8 mouse cellular contexts compared by ENCODE assay signal in the genomic region with DNA sequence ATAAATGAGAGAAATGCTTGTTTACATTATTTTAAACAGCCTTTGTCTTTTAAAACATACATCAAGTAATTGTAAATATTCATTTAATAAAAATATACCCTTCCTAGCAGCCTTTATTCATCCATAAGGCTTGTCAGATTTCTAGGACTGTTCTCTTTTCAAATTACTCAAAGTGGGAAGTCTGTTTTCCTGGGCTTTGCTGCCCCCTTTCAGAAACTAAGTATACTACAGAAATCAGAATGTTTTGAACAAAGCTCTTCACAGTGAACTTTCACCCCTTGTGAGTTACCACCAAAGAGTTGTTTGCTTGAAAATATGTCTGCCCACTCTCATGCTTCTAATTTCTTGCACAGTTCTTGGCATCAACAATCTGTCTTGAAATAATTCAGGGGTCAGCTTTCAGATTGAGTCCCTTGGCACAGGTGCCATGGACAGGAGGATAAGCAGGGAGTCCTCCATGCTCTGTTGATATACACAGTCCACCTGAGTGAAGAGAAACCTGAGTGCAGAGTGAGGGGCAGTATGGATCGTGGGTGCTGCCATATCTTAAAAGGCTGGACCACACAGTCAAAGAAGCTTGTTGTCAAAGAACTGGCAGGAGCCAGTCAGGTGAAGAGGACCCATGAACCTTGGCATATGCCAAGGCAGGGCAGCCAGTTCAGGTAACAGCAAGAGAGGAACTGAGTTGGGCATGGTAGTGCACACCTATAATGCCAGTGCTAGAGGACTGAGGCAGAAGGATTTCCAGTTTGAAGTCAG. TPM values are rescaled to one million over a fixed set of nuclear protein-coding genes. Genes with fewer than 3 reads are reported as not detected.
DNase-seq lines count a peak whose midpoint lies in the region; ATAC-seq lines count a peak whose summit lies in the region.

No protein-coding gene starts in this region.

- peak; percentile 24 for DNase-seq in kidney, adult 11 months
- DNase-seq in kidney, postnatal 4 days, result no peak
- DNase-seq in ES-CJ7 (ENCODE audit: low read depth, low spot score), result peak; percentile 35
- peak; percentile 63 for DNase-seq in embryo, embryonic 11 days
- peak; percentile 9 for DNase-seq in retina, postnatal 7 days (ENCODE audit: low read depth, low spot score)
- DNase-seq in spleen, postnatal 14 days (ENCODE audit: low spot score in 2 of 2), result no peak
- no peak for DNase-seq in urinary bladder, adult 18-20 months (ENCODE audit: low spot score in 2 of 2)

- no peaks in the 10 kb centered on the region for H3K9me3 ChIP-seq in kidney, embryonic 15.5 days (replicated peaks)

- no peak overlapping the region for H3K4me2 ChIP-seq in kidney, embryonic 15.5 days

- H3K36me3 ChIP-seq in kidney, embryonic 15.5 days, result peaks cover 5% of the 10 kb centered on the region

- ATAC-seq in kidney, embryonic 15.5 days (replicated peaks; ENCODE audit: low FRiP score), result 0 out of 2 replicates have a peak, but pooled peaks have one; percentile 40

- no peak overlapping the region for H3K27ac ChIP-seq in kidney, embryonic 15.5 days

- no peaks in the 10 kb centered on the region for H3K4me1 ChIP-seq in kidney, embryonic 15.5 days

- H3K9ac ChIP-seq in kidney, embryonic 15.5 days, result no peak overlapping the region

- H3K27me3 ChIP-seq in kidney, embryonic 15.5 days, result no peaks in the 10 kb centered on the region

- WGBS in kidney, embryonic 15.5 days, result 56% methylated on average over 1 of the region's 1 CpGs

- no peak overlapping the region for H3K4me3 ChIP-seq in kidney, embryonic 15.5 days (replicated peaks)

RNA-seq across cellular contexts. Expression of gene Sf3b1, which starts 47.9 kb away (rescaled TPM):
- 301 and 326 TPM in 2 replicates for polyA plus RNA-seq in kidney, embryonic 15.5 days (2015; fragmentation: Nextera tagmentation; extraction: Ambion mirVana)

RNA-seq across cellular contexts. Expression of gene Ankrd44, which starts 53.2 kb away (rescaled TPM):
- 7.4 and 7.9 TPM in 2 replicates for polyA plus RNA-seq in kidney, embryonic 15.5 days (2015; fragmentation: Nextera tagmentation; extraction: Ambion mirVana)

Comparison
In these comparisons a context has a peak if more than half of its experiments do, and no peak if none do; other contexts are left out.
1. DNase-seq: peak in kidney, adult 11 months (single experiment), ES-CJ7 (single experiment), embryo, embryonic 11 days (single experiment) and retina, postnatal 7 days (single experiment); none in kidney, postnatal 4 days (0 of 2), spleen, postnatal 14 days (0 of 2) and urinary bladder, adult 18-20 months (0 of 2).